Mouse (Mus musculus) kidney, embryonic 15.5 days (tissue): ENCODE measurements around the gene Slc7a8. TPM values are rescaled to one million over a fixed set of nuclear protein-coding genes. Genes with fewer than 3 reads are reported as not detected.
"Not testable (repeated sequence)": the region's sequence is repeated elsewhere in the genome, so short reads cannot be mapped to it uniquely, and the experiment has no call there.

Source experiments
- ATAC-seq: fragments of 200-750 bp; cut with Nextera tagmentation; replicated peaks from 2 replicates; pipeline ENCODE4 v1.8.0; 2017; ENCODE audit warnings: moderate TSS enrichment; ENCODE audit not compliant: low FRiP score
- H3K27ac ChIP-seq: fragments of 300-500 bp; sonication (generic); 2 replicates; pipeline ENCODE4 v1.5.1; 2015; ENCODE audit warnings: mild to moderate bottlenecking, inconsistent platforms
- H3K27me3 ChIP-seq: fragments of 300-500 bp; sonication (generic); 2 replicates; pipeline ENCODE4 v1.6.1; 2015; ENCODE audit warnings: inconsistent platforms
- H3K36me3 ChIP-seq: fragments of 300-500 bp; sonication (generic); 2 replicates; pipeline ENCODE4 v1.6.1; 2015; ENCODE audit warnings: inconsistent platforms
- H3K4me1 ChIP-seq: fragments of 300-500 bp; sonication (generic); 2 replicates; pipeline ENCODE4 v1.6.1; 2015; ENCODE audit warnings: inconsistent platforms
- H3K4me2 ChIP-seq: fragments of 300-500 bp; sonication (generic); 2 replicates; pipeline ENCODE4 v1.6.1; 2015; ENCODE audit warnings: moderate library complexity, mild to moderate bottlenecking, inconsistent platforms
- H3K4me3 ChIP-seq: fragments of 300-500 bp; sonication (generic); replicated peaks from 2 replicates; pipeline ENCODE4 v1.5.1; 2015; ENCODE audit warnings: mild to moderate bottlenecking, inconsistent platforms
- H3K9ac ChIP-seq: fragments of 300-500 bp; sonication (generic); 2 replicates; pipeline ENCODE4 v1.6.1; 2015; ENCODE audit warnings: mild to moderate bottlenecking, inconsistent platforms
- H3K9me3 ChIP-seq: fragments of 300-500 bp; sonication (generic); replicated peaks from 2 replicates; pipeline ENCODE4 v1.6.1; 2016; ENCODE audit warnings: inconsistent platforms
- WGBS: fragments of 180-500 bp; shearing (Covaris S2); methylation state at CpG from one replicate; pipeline ENCODE4 v1.1.7; 2015; ENCODE audit warnings: mixed read lengths; 5-methylcytosine and 5-hydroxymethylcytosine counted together
- polyA plus RNA-seq: library from polyadenylated mRNA; unstranded; fragments of >200 nt; fragmentation: Nextera tagmentation; extraction: Ambion mirVana; gene quantifications from 2 replicates; pipeline ENCODE4 v1.2.1, GENCODE M21; 2015

Slc7a8 gene
- polyA plus RNA-seq, 1 experiment from 2014 or later = 14.2 TPM

- Histone ChIP-seq H3K4me2 (no peak overlapping the region), H3K4me1 (peaks cover 8% of the 10 kb centered on the region), H3K4me3 (no peak overlapping the region), H3K9ac (no peak overlapping the region), H3K27ac (no peak overlapping the region), H3K36me3 (no peaks in the 10 kb centered on the region), H3K9me3 (no peaks in the 10 kb centered on the region), H3K27me3 (peaks cover 21% of the 10 kb centered on the region)
- 86% methylated on average over 5 of the region's 5 CpGs for WGBS
- ATAC-seq = no peak
These were observed 5.0 kb downstream of the Slc7a8 start for GRCm38 (mm10) chr14:54776768-54777167.

DNA sequence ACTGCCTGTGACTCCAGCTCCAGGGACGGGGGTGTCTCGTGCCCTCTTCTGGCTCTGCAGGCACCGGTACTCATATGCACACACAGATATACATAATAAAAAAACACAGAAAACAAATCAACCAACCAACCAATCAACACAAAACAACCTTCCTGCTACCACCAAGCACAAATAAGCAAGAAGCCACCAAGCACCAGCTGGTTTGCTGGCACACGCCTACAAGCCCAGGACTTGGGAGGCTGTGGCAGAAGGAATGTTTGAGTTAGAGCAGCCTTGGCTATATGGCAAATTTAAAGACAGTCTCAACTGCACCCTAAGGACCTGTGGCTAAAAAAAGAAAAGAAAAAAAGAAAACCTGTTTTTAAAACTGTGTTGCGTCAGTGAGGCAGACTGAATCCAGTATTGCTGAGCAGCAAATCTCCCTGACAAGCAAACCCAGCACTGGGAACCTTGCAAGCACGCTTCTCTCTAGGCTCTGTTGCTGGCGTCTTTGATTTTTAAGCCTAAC lies 6.2 kb downstream of the Slc7a8 start:
- Histone ChIP-seq H3K4me2 (no peak overlapping the region), H3K4me1 (peaks cover under 1% of the 10 kb centered on the region; the same call in 1 of the 2 replicates), H3K9me3 (no peaks in the 10 kb centered on the region), H3K27me3 (peaks cover 16% of the 10 kb centered on the region), H3K36me3 (no peaks in the 10 kb centered on the region), H3K4me3 (no peak overlapping the region), H3K27ac (no peak overlapping the region), H3K9ac (no peak overlapping the region)
- no peak for ATAC-seq
- WGBS = 88% methylated on average over 7 of the region's 7 CpGs

DNA sequence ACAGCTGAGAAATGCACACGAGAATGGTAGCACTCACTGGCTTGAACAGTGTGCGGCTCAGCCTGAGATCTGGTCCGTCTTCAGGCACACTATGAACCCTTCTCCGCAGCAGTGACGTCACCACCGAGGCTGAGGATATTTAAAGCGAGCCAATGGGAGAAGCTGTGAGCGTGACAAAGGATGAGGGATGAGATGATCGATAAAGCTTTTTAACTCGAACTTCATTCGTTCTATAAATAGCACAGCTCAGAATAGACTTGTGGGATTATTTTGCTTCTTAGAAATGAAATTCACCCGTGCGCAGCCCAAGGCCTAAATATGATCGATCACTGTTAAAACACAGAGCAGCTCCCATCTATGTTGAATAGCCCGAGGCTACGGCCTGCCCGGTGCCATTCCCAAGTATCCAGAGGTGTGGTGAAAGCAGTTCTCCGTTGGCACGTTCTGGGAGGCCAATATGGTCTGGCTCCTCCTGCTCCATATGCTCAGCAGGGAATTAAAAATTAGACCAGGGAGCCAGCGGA lies 9.4 kb downstream of the Slc7a8 start:
- H3K4me1 ChIP-seq = no peaks in the 10 kb centered on the region
- H3K9me3 ChIP-seq = no peaks in the 10 kb centered on the region
- H3K9ac ChIP-seq = no peak overlapping the region
- H3K4me3 ChIP-seq = no peak overlapping the region
- H3K27ac ChIP-seq = no peak overlapping the region
- H3K4me2 ChIP-seq = no peak overlapping the region
- ATAC-seq = no peak
- H3K27me3 ChIP-seq = no peaks in the 10 kb centered on the region
- 78% methylated on average over 20 of the region's 20 CpGs for WGBS
- H3K36me3 ChIP-seq = no peaks in the 10 kb centered on the region

DNA sequence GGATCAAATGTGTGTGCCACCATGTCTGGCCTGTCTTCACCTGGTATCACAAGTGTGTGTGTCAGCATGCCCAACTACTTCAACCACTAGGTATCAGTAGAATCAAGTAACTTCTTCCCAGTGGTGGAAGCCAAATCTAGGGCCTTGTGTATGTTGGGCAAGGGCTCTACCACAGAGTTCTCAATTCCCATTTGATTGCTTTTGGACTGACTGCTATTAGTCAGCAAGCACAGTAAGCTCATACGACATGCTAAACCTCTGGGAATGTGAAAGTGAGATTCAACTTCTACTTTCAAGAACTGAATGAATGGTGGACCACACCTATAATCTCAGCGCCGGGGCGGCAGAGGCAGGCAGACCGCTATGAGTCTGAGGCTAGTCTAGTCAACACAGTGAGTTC lies 11.4 kb downstream of the Slc7a8 start:
- no peak overlapping the region for H3K9ac ChIP-seq
- 92% methylated on average over 5 of the region's 5 CpGs for WGBS
- no peaks in the 10 kb centered on the region for H3K27me3 ChIP-seq
- H3K4me2 ChIP-seq = no peak overlapping the region
- H3K4me1 ChIP-seq = no peaks in the 10 kb centered on the region
- no peak overlapping the region for H3K27ac ChIP-seq
- no peaks in the 10 kb centered on the region for H3K9me3 ChIP-seq
- H3K36me3 ChIP-seq = no peaks in the 10 kb centered on the region
- no peak for ATAC-seq
- no peak overlapping the region for H3K4me3 ChIP-seq

GRCm38 (mm10) chr14:54769068-54769425 lies 12.7 kb downstream of the Slc7a8 start:
- no peaks in the 10 kb centered on the region for H3K9me3 ChIP-seq
- H3K4me1 ChIP-seq = no peaks in the 10 kb centered on the region
- no peak overlapping the region for H3K9ac ChIP-seq
- no peak overlapping the region for H3K4me3 ChIP-seq
- 92% methylated on average over 5 of the region's 5 CpGs for WGBS
- H3K36me3 ChIP-seq = no peaks in the 10 kb centered on the region
- no peak overlapping the region for H3K27ac ChIP-seq
- no peaks in the 10 kb centered on the region for H3K27me3 ChIP-seq
- no peak overlapping the region for H3K4me2 ChIP-seq
- ATAC-seq = no peak

DNA sequence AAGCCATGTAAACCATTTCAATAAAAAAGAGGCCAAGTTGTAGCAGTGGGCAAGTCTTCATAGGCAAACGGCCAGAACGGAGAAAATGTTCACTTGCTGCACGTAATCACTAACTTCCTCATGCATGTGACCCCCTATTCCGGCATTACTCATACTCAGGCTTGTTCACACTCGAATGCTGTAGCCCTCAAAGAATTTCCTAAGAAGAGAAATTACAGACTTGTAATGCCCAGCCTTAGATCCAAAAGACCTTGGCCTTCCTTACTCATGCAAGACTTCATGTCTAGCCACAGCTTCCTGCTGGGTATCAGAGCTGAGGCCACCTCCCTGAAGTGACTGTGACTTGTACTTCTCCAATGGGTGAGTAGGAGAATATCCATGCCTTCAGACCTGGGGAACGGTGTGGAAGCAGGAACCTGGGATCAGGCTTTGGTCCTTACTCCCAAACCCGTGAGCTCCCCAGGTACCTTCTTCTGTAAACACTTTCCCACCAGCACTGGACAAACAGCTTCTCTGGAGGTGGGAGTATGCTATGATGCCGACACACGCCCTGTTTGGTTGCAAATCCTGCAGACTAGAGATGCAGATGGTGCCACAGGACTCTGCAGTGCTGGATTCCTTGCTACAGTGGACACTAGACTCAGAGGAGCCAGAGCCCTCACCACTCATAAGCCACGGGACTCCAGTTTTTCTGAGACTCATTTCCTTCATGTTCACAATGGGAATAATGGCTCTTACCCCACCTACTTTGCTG lies 13.3 kb downstream of the Slc7a8 start:
- H3K4me1 ChIP-seq = no peaks in the 10 kb centered on the region
- no peaks in the 10 kb centered on the region for H3K27me3 ChIP-seq
- WGBS = 82% methylated on average over 10 of the region's 10 CpGs
- H3K4me3 ChIP-seq = no peak overlapping the region
- H3K9me3 ChIP-seq = no peaks in the 10 kb centered on the region
- no peaks in the 10 kb centered on the region for H3K36me3 ChIP-seq
- H3K9ac ChIP-seq = no peak overlapping the region
- ATAC-seq = no peak
- H3K27ac ChIP-seq = no peak overlapping the region
- no peak overlapping the region for H3K4me2 ChIP-seq

DNA sequence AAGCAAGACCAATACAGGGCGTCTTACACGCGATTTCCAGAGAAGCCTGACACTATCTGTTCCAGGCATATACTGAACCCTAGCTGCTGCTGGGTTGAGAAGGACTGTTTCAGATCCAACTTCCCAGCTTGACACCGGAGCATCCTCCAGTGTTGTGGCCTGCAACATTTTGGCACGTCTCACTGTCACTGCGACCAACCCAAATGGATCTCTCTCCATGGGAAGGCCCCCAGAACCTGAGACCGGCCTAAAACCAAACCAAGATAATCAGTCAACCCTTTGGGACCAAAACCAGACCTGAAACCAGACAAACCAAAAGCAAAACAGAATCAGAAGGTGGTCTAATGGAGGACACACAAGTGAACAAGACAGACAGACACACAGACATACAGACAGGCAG lies 14.8 kb downstream of the Slc7a8 start:
- not testable (repeated sequence) for H3K4me2 ChIP-seq, H3K4me3 ChIP-seq, H3K4me1 ChIP-seq, H3K27me3 ChIP-seq, H3K9me3 ChIP-seq, H3K36me3 ChIP-seq, ATAC-seq, H3K27ac ChIP-seq, H3K9ac ChIP-seq
- 88% methylated on average over 7 of the region's 7 CpGs for WGBS

DNA sequence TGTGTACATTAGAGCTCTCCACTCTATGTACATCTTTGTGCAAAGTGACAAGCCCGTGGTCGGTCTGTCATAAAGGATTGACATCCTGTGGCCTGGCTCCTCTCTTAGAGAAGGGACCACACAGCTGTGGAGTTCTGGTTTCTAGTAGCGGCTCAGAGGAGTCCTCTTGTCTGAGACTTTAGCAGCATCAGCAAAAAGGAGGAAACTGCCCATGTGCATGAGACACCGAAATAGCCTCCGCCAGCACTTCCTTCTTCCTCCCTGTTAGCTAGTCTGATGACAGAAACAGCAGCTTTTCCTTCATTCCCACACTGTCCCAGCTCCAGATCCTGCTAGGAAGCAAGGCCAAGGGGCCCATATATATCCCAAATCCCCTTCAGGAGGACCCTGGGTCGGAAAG lies 25.4 kb downstream of the Slc7a8 start:
- Histone ChIP-seq H3K4me1 (peaks cover 32% of the 10 kb centered on the region), H3K27me3 (no peaks in the 10 kb centered on the region), H3K9ac (no peak overlapping the region), H3K9me3 (no peaks in the 10 kb centered on the region), H3K36me3 (no peaks in the 10 kb centered on the region), H3K4me3 (no peak overlapping the region), H3K27ac (peak overlapping the region; percentile 9), H3K4me2 (no peak overlapping the region)
- ATAC-seq = no peak
- 67% methylated on average over 6 of the region's 6 CpGs for WGBS

DNA sequence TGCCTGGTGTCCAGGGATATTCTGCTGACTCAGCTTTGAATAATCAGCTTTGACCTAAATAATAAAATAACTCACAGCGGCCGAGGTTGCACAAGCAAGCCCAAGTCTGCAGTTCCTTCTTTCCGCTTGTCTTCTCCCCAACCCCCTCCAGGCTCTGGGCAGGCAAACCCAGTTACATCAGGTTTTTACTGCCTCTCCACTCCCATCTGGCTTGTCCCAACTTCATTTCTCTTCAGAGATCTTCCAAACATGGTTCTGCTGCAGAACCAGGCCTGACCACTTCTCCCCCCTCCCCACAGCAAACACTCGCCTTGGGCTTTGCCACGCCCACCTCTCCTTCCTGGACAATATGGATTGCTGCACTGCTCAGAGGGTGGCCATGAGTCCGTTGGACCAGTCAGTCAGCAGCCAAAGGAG lies 27.1 kb downstream of the Slc7a8 start:
- ATAC-seq = peak; percentile 89
- H3K36me3 ChIP-seq = no peaks in the 10 kb centered on the region
- H3K9me3 ChIP-seq = no peaks in the 10 kb centered on the region
- H3K4me2 ChIP-seq = peak overlapping the region; percentile 28
- no peak overlapping the region for H3K9ac ChIP-seq
- H3K4me1 ChIP-seq = peaks cover 19% of the 10 kb centered on the region
- no peaks in the 10 kb centered on the region for H3K27me3 ChIP-seq
- peak overlapping the region; percentile 78 for H3K27ac ChIP-seq
- WGBS = 20% methylated on average over 6 of the region's 6 CpGs
- H3K4me3 ChIP-seq = no peak overlapping the region

DNA sequence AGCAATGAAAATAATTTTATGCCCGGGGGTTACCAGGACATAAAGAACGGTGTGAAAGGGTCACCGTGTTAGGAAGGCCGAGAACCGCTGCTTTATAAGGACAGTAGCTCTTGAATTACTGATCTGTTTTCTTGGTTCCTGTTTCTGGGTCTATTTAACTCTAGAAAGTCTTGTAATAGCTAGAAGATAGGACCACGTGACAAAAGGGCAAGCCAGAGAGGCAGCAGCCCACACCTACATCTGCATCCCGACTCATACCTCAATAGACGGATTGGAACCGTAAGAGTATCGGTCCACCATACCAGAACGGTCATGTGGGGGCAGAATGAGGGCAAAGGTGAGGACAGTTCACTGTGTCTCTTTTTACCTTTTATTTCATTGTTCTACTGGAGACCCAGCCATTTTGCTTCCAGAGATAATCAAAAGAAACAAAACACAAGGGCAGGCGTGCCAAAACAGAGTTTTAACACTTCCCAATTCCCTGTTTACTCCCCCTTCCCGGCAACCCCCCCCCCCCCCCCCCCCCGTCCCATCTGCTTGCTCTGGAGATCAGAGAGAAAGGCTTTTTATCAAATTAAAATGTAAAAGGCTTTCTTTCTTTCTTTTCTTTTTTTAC lies 27.7 kb downstream of the Slc7a8 start:
- Histone ChIP-seq H3K27me3 (no peaks in the 10 kb centered on the region), H3K4me3 (no peak overlapping the region), H3K27ac (peak overlapping the region; percentile 78), H3K4me2 (peak overlapping the region; percentile 28), H3K36me3 (no peaks in the 10 kb centered on the region), H3K9ac (no peak overlapping the region), H3K4me1 (peaks cover 19% of the 10 kb centered on the region), H3K9me3 (no peaks in the 10 kb centered on the region)
- 52% methylated on average over 14 of the region's 14 CpGs for WGBS
- no peak for ATAC-seq

DNA sequence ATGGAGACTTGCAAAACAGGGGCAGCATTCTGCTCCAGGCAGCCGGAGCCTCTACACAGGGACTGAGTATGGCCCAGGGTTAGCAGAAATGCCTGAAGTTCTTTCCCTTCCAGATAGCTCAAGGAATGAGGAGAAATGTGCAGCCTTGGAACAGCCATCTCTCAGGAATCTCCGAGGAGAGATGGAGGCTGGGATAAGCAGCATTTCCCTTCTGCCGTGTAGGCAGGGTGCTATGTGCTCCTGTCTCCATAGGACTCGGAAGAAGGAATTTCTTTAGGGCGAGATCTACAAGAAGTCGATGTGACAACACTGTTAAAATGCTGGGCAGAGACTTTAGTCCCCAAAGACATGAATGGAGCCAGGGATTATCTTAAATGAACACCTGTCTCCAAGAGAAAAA lies 28.8 kb downstream of the Slc7a8 start:
- Histone ChIP-seq H3K36me3 (no peaks in the 10 kb centered on the region), H3K9me3 (no peaks in the 10 kb centered on the region), H3K4me3 (no peak overlapping the region), H3K9ac (no peak overlapping the region), H3K4me2 (no peak overlapping the region), H3K27ac (no peak overlapping the region), H3K4me1 (peaks cover 19% of the 10 kb centered on the region), H3K27me3 (no peaks in the 10 kb centered on the region)
- ATAC-seq = no peak
- WGBS = 85% methylated on average over 6 of the region's 6 CpGs

- H3K9me3 ChIP-seq = no peaks in the 10 kb centered on the region
- no peak overlapping the region for H3K27ac ChIP-seq
- no peak for ATAC-seq
- H3K36me3 ChIP-seq = no peaks in the 10 kb centered on the region
- H3K27me3 ChIP-seq = no peaks in the 10 kb centered on the region
- peaks cover 19% of the 10 kb centered on the region for H3K4me1 ChIP-seq
- H3K9ac ChIP-seq = no peak overlapping the region
- H3K4me2 ChIP-seq = no peak overlapping the region
- no peak overlapping the region for H3K4me3 ChIP-seq
- 89% methylated on average over 1 of the region's 1 CpGs for WGBS
These were observed 30.0 kb downstream of the Slc7a8 start for GRCm38 (mm10) chr14:54751768-54752167.
